Mouse (Mus musculus): ENCODE data around the gene Spry2. TPM values are rescaled to one million over a fixed set of nuclear protein-coding genes. Genes with fewer than 3 reads are reported as not detected.

The Spry2 gene
- polyA plus RNA-seq, 1 experiment from 2014 or later = 71.3 TPM

GRCm38 (mm10) chr14:105920395-105921216, 24.0 kb upstream of the Spry2 start:
- Histone ChIP-seq H3K9me3 (ENCODE audit: control insufficient read depth, low read length) (no peaks in the 10 kb centered on the region), H3K27ac (replicated peaks; ENCODE audit: low read depth, low read length) (peak overlapping the region; percentile 36; the same call in 1 of the 2 replicates), H3K4me3 (ENCODE audit: low read depth, low read length) (no peak overlapping the region), H3K4me2 (ENCODE audit: low read depth, severe bottlenecking) (peak overlapping the region; percentile 29; the same call in 1 of the 2 replicates), H3K4me1 (ENCODE audit: control insufficient read depth, insufficient read depth, low read length) (peaks cover 8% of the 10 kb centered on the region), H3K36me3 (ENCODE audit: control insufficient read depth, insufficient read depth, low read length) (no peaks in the 10 kb centered on the region), H3K27me3 (ENCODE audit: control insufficient read depth, insufficient read depth, low read length) (no peaks in the 10 kb centered on the region), H3K9ac (ENCODE audit: low read length) (peak overlapping the region; percentile 9)
- 2% methylated on average over 23 of the region's 23 CpGs for WGBS
- ATAC-seq (ENCODE audit: insufficient number of reproducible peaks, low FRiP score, low TSS enrichment, low read depth) (peak; percentile 72; the same call in 1 of the 2 replicates), DNase-seq (ENCODE audit: low spot score) (peak; percentile 81)

- DNase-seq (ENCODE audit: low spot score) = no peak
- Histone ChIP-seq H3K9ac (ENCODE audit: low read length) (no peak overlapping the region), H3K27me3 (ENCODE audit: control insufficient read depth, insufficient read depth, low read length) (no peaks in the 10 kb centered on the region), H3K4me1 (ENCODE audit: control insufficient read depth, insufficient read depth, low read length) (no peaks in the 10 kb centered on the region), H3K27ac (replicated peaks; ENCODE audit: low read depth, low read length) (no peak overlapping the region), H3K36me3 (ENCODE audit: control insufficient read depth, insufficient read depth, low read length) (no peaks in the 10 kb centered on the region), H3K9me3 (ENCODE audit: control insufficient read depth, low read length) (no peaks in the 10 kb centered on the region), H3K4me3 (ENCODE audit: low read depth, low read length) (no peak overlapping the region), H3K4me2 (ENCODE audit: low read depth, severe bottlenecking) (no peak overlapping the region)
- WGBS = 87% methylated on average over 6 of the region's 6 CpGs
- ATAC-seq (ENCODE audit: insufficient number of reproducible peaks, low FRiP score, low TSS enrichment, low read depth) = no peak
Measured at GRCm38 (mm10) chr14:105907216-105907615, 10.6 kb upstream of the Spry2 start.

GRCm38 (mm10) chr14:105905935-105906334, 9.3 kb upstream of the Spry2 start:
- H3K4me1 ChIP-seq (ENCODE audit: control insufficient read depth, insufficient read depth, low read length) = no peaks in the 10 kb centered on the region
- ATAC-seq (ENCODE audit: insufficient number of reproducible peaks, low FRiP score, low TSS enrichment, low read depth) = no peak

DNA sequence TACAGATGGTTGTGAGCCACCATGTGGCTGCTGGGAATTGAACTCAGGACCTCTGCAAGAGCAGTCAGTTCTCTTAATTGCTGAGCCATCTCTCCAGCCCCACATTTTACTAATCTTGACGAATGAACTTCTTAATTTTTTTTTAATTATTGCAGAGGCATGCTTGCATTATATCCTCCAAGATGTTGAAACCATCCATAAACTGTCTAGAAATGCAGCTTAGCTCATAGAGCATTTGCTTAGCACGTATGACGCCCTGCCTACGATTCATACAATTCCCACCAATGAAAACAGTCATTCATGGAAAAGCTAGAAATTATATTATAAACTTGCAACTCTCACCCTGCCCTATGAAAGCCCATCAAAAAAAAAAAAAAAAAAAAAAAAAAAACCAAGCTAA, 8.9 kb upstream of the Spry2 start:
- no peaks in the 10 kb centered on the region for H3K27me3 ChIP-seq (ENCODE audit: control insufficient read depth, insufficient read depth, low read length)
- no peaks in the 10 kb centered on the region for H3K36me3 ChIP-seq (ENCODE audit: control insufficient read depth, insufficient read depth, low read length)
- H3K9ac ChIP-seq (ENCODE audit: low read length) = no peak overlapping the region
- H3K9me3 ChIP-seq (ENCODE audit: control insufficient read depth, low read length) = no peaks in the 10 kb centered on the region
- no peak overlapping the region for H3K4me2 ChIP-seq (ENCODE audit: low read depth, severe bottlenecking)
- WGBS = 92% methylated on average over 4 of the region's 4 CpGs
- ATAC-seq (ENCODE audit: insufficient number of reproducible peaks, low FRiP score, low TSS enrichment, low read depth) (no peak), DNase-seq (ENCODE audit: low spot score) (no peak)
- H3K4me1 ChIP-seq (ENCODE audit: control insufficient read depth, insufficient read depth, low read length) = no peaks in the 10 kb centered on the region
- no peak overlapping the region for H3K27ac ChIP-seq (replicated peaks; ENCODE audit: low read depth, low read length)
- H3K4me3 ChIP-seq (ENCODE audit: low read depth, low read length) = no peak overlapping the region

More at GRCm38 (mm10) chr14:105905935-105906334, 9.3 kb upstream of the Spry2 start:
- no peak overlapping the region for H3K27ac ChIP-seq (replicated peaks; ENCODE audit: low read depth, low read length)
- no peak for DNase-seq (ENCODE audit: low spot score)
- no peaks in the 10 kb centered on the region for H3K27me3 ChIP-seq (ENCODE audit: control insufficient read depth, insufficient read depth, low read length)
- H3K9me3 ChIP-seq (ENCODE audit: control insufficient read depth, low read length) = no peaks in the 10 kb centered on the region
- H3K4me2 ChIP-seq (ENCODE audit: low read depth, severe bottlenecking) = no peak overlapping the region
- no peak overlapping the region for H3K4me3 ChIP-seq (ENCODE audit: low read depth, low read length)
- WGBS = 96% methylated on average over 5 of the region's 5 CpGs
- no peak overlapping the region for H3K9ac ChIP-seq (ENCODE audit: low read length)
- H3K36me3 ChIP-seq (ENCODE audit: control insufficient read depth, insufficient read depth, low read length) = no peaks in the 10 kb centered on the region

DNA sequence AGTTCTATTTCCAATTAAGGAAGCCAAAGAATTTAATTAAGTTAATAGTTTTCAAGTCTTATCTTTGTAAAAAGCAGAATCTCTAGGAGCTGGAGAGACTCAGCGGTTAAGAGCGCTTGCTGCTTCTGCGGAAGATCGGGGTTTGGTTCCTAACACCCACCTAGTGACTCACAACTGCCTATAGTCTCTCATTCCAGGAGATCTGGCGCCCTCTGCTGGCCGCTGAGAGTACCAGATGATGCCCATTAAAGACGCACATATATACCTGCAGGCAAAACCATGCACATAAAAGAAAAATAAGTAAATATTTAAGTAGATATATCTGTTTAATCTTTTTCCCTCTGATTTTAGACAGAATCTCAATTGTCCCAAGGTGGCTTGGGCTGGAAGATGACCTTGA, 6.2 kb upstream of the Spry2 start:
- Histone ChIP-seq H3K4me3 (ENCODE audit: low read depth, low read length) (no peak overlapping the region), H3K4me1 (ENCODE audit: control insufficient read depth, insufficient read depth, low read length) (0 out of 2 replicates have a peak, but pooled peaks cover 4% of the 10 kb centered on the region), H3K9me3 (ENCODE audit: control insufficient read depth, low read length) (no peaks in the 10 kb centered on the region), H3K9ac (ENCODE audit: low read length) (no peak overlapping the region), H3K27ac (replicated peaks; ENCODE audit: low read depth, low read length) (no peak overlapping the region), H3K36me3 (ENCODE audit: control insufficient read depth, insufficient read depth, low read length) (no peaks in the 10 kb centered on the region), H3K4me2 (ENCODE audit: low read depth, severe bottlenecking) (no peak overlapping the region), H3K27me3 (ENCODE audit: control insufficient read depth, insufficient read depth, low read length) (no peaks in the 10 kb centered on the region)
- WGBS = 91% methylated on average over 7 of the region's 7 CpGs
- DNase-seq (ENCODE audit: low spot score) = peak; percentile 57
- ATAC-seq (ENCODE audit: insufficient number of reproducible peaks, low FRiP score, low TSS enrichment, low read depth) = no peak

GRCm38 (mm10) chr14:105900841-105901240, 4.2 kb upstream of the Spry2 start:
- no peaks in the 10 kb centered on the region for H3K27me3 ChIP-seq (ENCODE audit: control insufficient read depth, insufficient read depth, low read length)
- no peak overlapping the region for H3K9ac ChIP-seq (ENCODE audit: low read length)
- H3K4me1 ChIP-seq (ENCODE audit: control insufficient read depth, insufficient read depth, low read length) = 0 out of 2 replicates have a peak, but pooled peaks cover 4% of the 10 kb centered on the region
- DNase-seq (ENCODE audit: low spot score) (no peak), ATAC-seq (ENCODE audit: insufficient number of reproducible peaks, low FRiP score, low TSS enrichment, low read depth) (no peak)
- no peaks in the 10 kb centered on the region for H3K9me3 ChIP-seq (ENCODE audit: control insufficient read depth, low read length)
- H3K27ac ChIP-seq (replicated peaks; ENCODE audit: low read depth, low read length) = no peak overlapping the region
- H3K4me3 ChIP-seq (ENCODE audit: low read depth, low read length) = no peak overlapping the region
- 89% methylated on average over 3 of the region's 3 CpGs for WGBS
- no peaks in the 10 kb centered on the region for H3K36me3 ChIP-seq (ENCODE audit: control insufficient read depth, insufficient read depth, low read length)
- no peak overlapping the region for H3K4me2 ChIP-seq (ENCODE audit: low read depth, severe bottlenecking)

DNA sequence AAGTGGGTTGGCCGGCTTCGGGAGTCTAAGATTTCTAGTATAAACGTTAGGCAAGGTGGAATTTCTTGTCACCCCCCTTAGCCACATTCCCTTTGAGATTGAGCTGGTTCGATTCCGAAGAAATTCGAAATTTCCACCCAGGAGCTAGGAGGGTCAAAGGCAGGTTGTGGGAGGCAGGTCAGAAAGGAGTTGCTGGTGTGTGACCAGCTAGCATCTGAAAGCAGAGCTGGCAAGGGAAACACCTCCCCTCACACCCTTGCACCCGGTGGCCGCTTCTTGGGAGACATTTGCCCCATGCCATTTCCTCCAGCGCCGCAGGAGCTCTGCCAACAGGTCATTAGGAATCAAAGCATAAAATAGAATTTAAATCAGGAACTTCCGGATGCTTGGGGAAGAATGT, 2.5 kb upstream of the Spry2 start:
- Histone ChIP-seq H3K4me1 (ENCODE audit: control insufficient read depth, insufficient read depth, low read length) (0 out of 2 replicates have a peak, but pooled peaks cover 4% of the 10 kb centered on the region), H3K27me3 (ENCODE audit: control insufficient read depth, insufficient read depth, low read length) (no peaks in the 10 kb centered on the region), H3K4me2 (ENCODE audit: low read depth, severe bottlenecking) (peak overlapping the region; percentile 95), H3K27ac (replicated peaks; ENCODE audit: low read depth, low read length) (peak overlapping the region; percentile 99), H3K9ac (ENCODE audit: low read length) (peak overlapping the region; percentile 81), H3K4me3 (ENCODE audit: low read depth, low read length) (peak overlapping the region; percentile 90), H3K9me3 (ENCODE audit: control insufficient read depth, low read length) (no peaks in the 10 kb centered on the region), H3K36me3 (ENCODE audit: control insufficient read depth, insufficient read depth, low read length) (no peaks in the 10 kb centered on the region)
- WGBS = 3% methylated on average over 11 of the region's 11 CpGs
- DNase-seq (ENCODE audit: low spot score) (no peak), ATAC-seq (ENCODE audit: insufficient number of reproducible peaks, low FRiP score, low TSS enrichment, low read depth) (no peak)

- no peaks in the 10 kb centered on the region for H3K9me3 ChIP-seq (ENCODE audit: control insufficient read depth, low read length)
- H3K4me3 ChIP-seq (ENCODE audit: low read depth, low read length) = peak overlapping the region; percentile 90
- H3K4me2 ChIP-seq (ENCODE audit: low read depth, severe bottlenecking) = peak overlapping the region; percentile 95
- 0 out of 2 replicates have a peak, but pooled peaks cover 4% of the 10 kb centered on the region for H3K4me1 ChIP-seq (ENCODE audit: control insufficient read depth, insufficient read depth, low read length)
- peak; percentile 18 for ATAC-seq (ENCODE audit: insufficient number of reproducible peaks, low FRiP score, low TSS enrichment, low read depth)
- under 1% methylated on average over 58 of the region's 58 CpGs for WGBS
- H3K9ac ChIP-seq (ENCODE audit: low read length) = peak overlapping the region; percentile 81
- H3K27me3 ChIP-seq (ENCODE audit: control insufficient read depth, insufficient read depth, low read length) = no peaks in the 10 kb centered on the region
- H3K36me3 ChIP-seq (ENCODE audit: control insufficient read depth, insufficient read depth, low read length) = no peaks in the 10 kb centered on the region
- peak overlapping the region; percentile 99 for H3K27ac ChIP-seq (replicated peaks; ENCODE audit: low read depth, low read length)
- peak; percentile 93 for DNase-seq (ENCODE audit: low spot score)
Measured at GRCm38 (mm10) chr14:105898266-105899111, 1.9 kb upstream of the Spry2 start.
